11 mouse cellular contexts compared by ENCODE assay signal in genomic region chr1:86343969-86344861, GRCm38 (mm10). TPM values are rescaled to one million over a fixed set of nuclear protein-coding genes. Genes with fewer than 3 reads are reported as not detected.
A peak's percentile ranks its signal among the peaks of the same experiment; 100 is the strongest.
DNase-seq lines count a peak whose midpoint lies in the region; ATAC-seq and TF ChIP-seq lines count a peak whose summit lies in the region.
"Had no signal": no experiment of that assay in that cellular context is flagged by ENCODE, and none has a peak within 500 bp of the region (broad histone marks: within the 10 kb centered on the region; RNA-seq: fewer than 3 reads in every experiment).

No protein-coding gene starts in this region.

- no peaks in the 10 kb centered on the region for H3K4me1 ChIP-seq in lung, embryonic 14.5 days (ENCODE audit: insufficient read depth)
- no peaks in the 10 kb centered on the region for H3K4me1 ChIP-seq in lung, adult 2 months (ENCODE audit: control insufficient read depth, insufficient read depth, low read length)
- H3K4me1 ChIP-seq: forebrain, embryonic 10.5 days had no signal

- H3K27me3 ChIP-seq in lung, embryonic 14.5 days (ENCODE audit: insufficient read depth, low read length), result no peaks in the 10 kb centered on the region

- no peak overlapping the region for H3K9ac ChIP-seq in lung, embryonic 14.5 days

- no peaks in the 10 kb centered on the region for H3K9me3 ChIP-seq in lung, embryonic 14.5 days (ENCODE audit: low read depth, low read length)
- H3K9me3 ChIP-seq: forebrain, embryonic 10.5 days had no signal

- no peak overlapping the region for H3K4me2 ChIP-seq in lung, embryonic 14.5 days

- no peak for TF ChIP-seq POLR2A in lung, adult 2 months (IDR thresholded peaks at IDR 0.05; ENCODE audit: borderline replicate concordance, extremely low read depth, low read depth, low read length)

- no peak overlapping the region for H3K27ac ChIP-seq in lung, embryonic 14.5 days (ENCODE audit: low read depth)
- H3K27ac ChIP-seq: forebrain, embryonic 10.5 days had no signal

- peak; percentile 30 for DNase-seq in lung, embryonic 14.5 days
- DNase-seq in lung, adult 2 months, result no peak
- DNase-seq in T-cell, adult 2 months (ENCODE audit: low spot score), result peak; percentile 72
- peak; percentile 36 for DNase-seq in lung, postnatal 25 days (ENCODE audit: low spot score)
- DNase-seq in thymus, postnatal 0 days (ENCODE audit: low spot score), result peak; percentile 73
- DNase-seq in urinary bladder, postnatal 25 days (ENCODE audit: low spot score), result no peak
- no peak for DNase-seq in gastrocnemius, postnatal 25 days
- no peak for DNase-seq in heart, adult 18-20 months
- DNase-seq: kidney, postnatal 36 days had no signal

- no peak for TF ChIP-seq CTCF in lung, embryonic 14.5 days (IDR thresholded peaks at IDR 0.05; ENCODE audit: low read depth)
- TF ChIP-seq CTCF in lung, adult 2 months (IDR thresholded peaks at IDR 0.05; ENCODE audit: insufficient read depth, low read length), result no peak

- H3K4me3 ChIP-seq in lung, embryonic 14.5 days (ENCODE audit: low read depth, low read length), result no peak overlapping the region
- H3K4me3 ChIP-seq in lung, adult 2 months (replicated peaks; ENCODE audit: extremely low read depth, low read depth, low read length), result no peak overlapping the region
- H3K4me3 ChIP-seq: forebrain, embryonic 10.5 days had no signal

- 33% methylated on average over 4 of the region's 4 CpGs for WGBS in lung, embryonic 14.5 days
- 26% methylated on average over 4 of the region's 4 CpGs for WGBS in lung, adult 2 months

- H3K36me3 ChIP-seq in lung, embryonic 14.5 days (ENCODE audit: insufficient read depth), result peaks cover 32% of the 10 kb centered on the region

- ATAC-seq in lung, embryonic 14.5 days (ENCODE audit: insufficient read depth), result no peak

RNA-seq across cellular contexts. Expression of gene Ncl, which starts 15.0 kb away (rescaled TPM):
- polyA plus RNA-seq in lung, embryonic 14.5 days (2014; fragmentation: Nextera tagmentation; extraction: Ambion mirVana), result 391 and 408 TPM in 2 replicates
- polyA plus RNA-seq in lung, adult 2 months (2012; rRNA removed), result 6.1 and 8.1 TPM in 2 replicates
- 458 and 464 TPM in 2 replicates for polyA plus RNA-seq in thymus, postnatal 0 days (2015; fragmentation: Nextera tagmentation; extraction: Ambion mirVana)
- total RNA-seq in gastrocnemius, postnatal 25 days (2021), result 10 to 100 TPM; 84.0 to 88.2 TPM
- total RNA-seq in heart, adult 18-20 months (2021), result 100 to 1,000 TPM; 105 to 113 TPM

RNA-seq across cellular contexts. Expression of gene B3gnt7, which starts 41.6 kb away (rescaled TPM):
- 7.2 and 7.5 TPM in 2 replicates for polyA plus RNA-seq in lung, embryonic 14.5 days (2014; fragmentation: Nextera tagmentation; extraction: Ambion mirVana)
- polyA plus RNA-seq in lung, adult 2 months (2012; rRNA removed), result 13.7 and 16.4 TPM in 2 replicates
- polyA plus RNA-seq in thymus, postnatal 0 days (2015; fragmentation: Nextera tagmentation; extraction: Ambion mirVana), result 0.66 and 0.98 TPM in 2 replicates
- not detected for total RNA-seq in gastrocnemius, postnatal 25 days (2021)
- total RNA-seq in heart, adult 18-20 months (2021), result under 1 TPM; 0.42 to 0.75 TPM
- total RNA-seq: gastrocnemius, adult 8-10 months had no signal

Comparison
In these comparisons a context has a peak if more than half of its experiments do, and no peak if none do; other contexts are left out.
1. DNase-seq: peak in lung, embryonic 14.5 days (single experiment), T-cell, adult 2 months (single experiment), lung, postnatal 25 days (single experiment) and thymus, postnatal 0 days (single experiment); none in lung, adult 2 months (single experiment), urinary bladder, postnatal 25 days (single experiment), gastrocnemius, postnatal 25 days (single experiment) and heart, adult 18-20 months (0 of 2).
2. RNA of gene Ncl, which starts 15.0 kb away (polyA plus RNA-seq): 458 to 464 TPM in thymus, postnatal 0 days and 391 to 408 TPM in lung, embryonic 14.5 days; 6.1 to 8.1 TPM in lung, adult 2 months; every median in the first group is over 10 times any median in the second.